Mouse (Mus musculus) megakaryocyte progenitor cell, adult 5-6 weeks (primary cell): ENCODE measurements around the gene Tmem206. TPM values are rescaled to one million over a fixed set of nuclear protein-coding genes. Genes with fewer than 3 reads are reported as not detected.

Experiments used
- ATAC-seq: replicated peaks from 2 replicates; pipeline ENCODE4 v1.8.0; 2016; ENCODE audit warnings: mild to moderate bottlenecking, moderate TSS enrichment, inconsistent platforms; ENCODE audit not compliant: poor library complexity
- total RNA-seq, 2 experiments: library from RNA; stranded (forward) in 1 of 2; stranded (reverse) in 1 of 2; fragments of 157-497, 149-512 nt in 1 of 2; fragments of 200-1000 nt in 1 of 2; gene quantifications; 2 replicates each; pipeline versions ENCODE4 v1.2.3 to v1.2.4; 2015 to 2017

Tmem206 gene
- total RNA-seq, 2 experiments from 2014 or later, result 20.8 to 22.0 TPM

DNA sequence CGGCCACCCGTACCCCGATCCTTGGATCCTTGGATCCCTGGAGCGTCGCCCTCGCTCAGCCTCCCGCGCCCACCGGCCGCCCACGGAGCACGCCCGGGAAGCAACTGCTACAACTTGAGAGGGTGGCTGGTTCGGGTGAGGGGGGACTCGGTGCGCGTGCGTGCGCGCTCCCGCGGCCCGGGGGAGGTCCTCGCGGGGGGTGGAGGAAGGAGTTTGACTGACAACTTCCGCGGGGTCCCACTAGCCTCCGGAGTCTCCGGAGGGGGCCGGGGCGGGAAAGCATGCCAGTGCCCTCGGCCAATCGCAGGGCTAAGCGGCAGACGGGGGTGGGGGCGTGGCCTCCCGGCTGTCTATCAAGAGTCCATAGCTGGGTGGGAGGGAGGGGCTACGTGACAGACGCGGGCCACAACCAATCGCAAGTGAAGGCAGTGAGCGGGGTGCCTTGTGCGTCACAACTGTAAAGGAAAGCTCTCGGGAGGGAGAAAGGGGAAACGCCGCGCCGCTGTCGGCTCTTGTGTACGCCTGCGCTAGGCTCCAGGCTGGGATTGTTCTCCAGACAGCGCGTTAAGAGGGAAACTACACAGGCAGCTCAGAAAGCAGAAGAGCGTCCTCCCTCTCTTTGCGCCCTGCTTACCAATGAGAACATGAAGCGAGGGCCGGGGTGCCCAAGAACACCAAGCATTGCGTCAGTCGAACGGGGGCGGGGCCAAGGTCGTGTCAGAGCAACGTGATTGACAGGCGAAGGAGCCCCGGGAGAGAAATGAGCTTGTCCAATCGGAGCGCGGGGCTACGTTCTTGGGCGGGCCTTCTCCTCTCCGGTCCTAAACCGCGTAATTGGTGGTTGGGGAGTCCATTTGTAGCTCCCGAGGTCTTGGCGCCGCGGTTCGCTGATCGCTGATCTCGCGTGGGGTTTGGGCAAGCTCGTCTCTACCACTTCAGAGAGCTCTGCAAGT lies 71.5 kb downstream of the Tmem206 start:
- ATAC-seq, result peak; percentile 80

Other genes starting within 250 kb of the Tmem206 start
- 1.0 and 1.9 TPM in 2 replicates for gene Batf3, start 228.1 kb upstream of the Tmem206 start, total RNA-seq (2015)
- 1.3 TPM in 1 of 2 replicates, not detected in the other for gene Batf3, start 228.1 kb upstream of the Tmem206 start, total RNA-seq (2017)
- 0.12 TPM in 1 of 2 replicates, not detected in the other for gene Fam71a, start 161.1 kb upstream of the Tmem206 start, total RNA-seq (2015)
- gene Fam71a, start 161.1 kb upstream of the Tmem206 start, total RNA-seq (2017), result not detected in 2 replicates
- 2.2 and 8.0 TPM in 2 replicates for gene Atf3, start 107.9 kb upstream of the Tmem206 start, total RNA-seq (2015)
- 1.0 and 20.5 TPM in 2 replicates for gene Atf3, start 107.9 kb upstream of the Tmem206 start, total RNA-seq (2017)
- 23.8 and 29.8 TPM in 2 replicates for gene Nenf, start 7.7 kb upstream of the Tmem206 start, total RNA-seq (2015)
- 7.6 and 8.7 TPM in 2 replicates for gene Nenf, start 7.7 kb upstream of the Tmem206 start, total RNA-seq (2017)
- 124 and 129 TPM in 2 replicates for gene Ppp2r5a, start 77.4 kb downstream of the Tmem206 start, total RNA-seq (2015)
- gene Ppp2r5a, start 77.4 kb downstream of the Tmem206 start, total RNA-seq (2017), result 125 and 139 TPM in 2 replicates
- 90.8 and 98.8 TPM in 2 replicates for gene Dtl, start 249.6 kb downstream of the Tmem206 start, total RNA-seq (2015)
- gene Dtl, start 249.6 kb downstream of the Tmem206 start, total RNA-seq (2017), result 54.4 and 77.3 TPM in 2 replicates
- 37.0 and 39.8 TPM in 2 replicates for gene Ints7, start 249.7 kb downstream of the Tmem206 start, total RNA-seq (2015)
- 63.1 and 69.2 TPM in 2 replicates for gene Ints7, start 249.7 kb downstream of the Tmem206 start, total RNA-seq (2017)